Mouse (Mus musculus): ENCODE results near the gene Ghdc. TPM values are rescaled to one million over a fixed set of nuclear protein-coding genes. Genes with fewer than 3 reads are reported as not detected.

Ghdc gene
- total and polyA plus RNA-seq, 3 experiments, result 5.7 to 9.2 TPM; not detected in 1

DNA sequence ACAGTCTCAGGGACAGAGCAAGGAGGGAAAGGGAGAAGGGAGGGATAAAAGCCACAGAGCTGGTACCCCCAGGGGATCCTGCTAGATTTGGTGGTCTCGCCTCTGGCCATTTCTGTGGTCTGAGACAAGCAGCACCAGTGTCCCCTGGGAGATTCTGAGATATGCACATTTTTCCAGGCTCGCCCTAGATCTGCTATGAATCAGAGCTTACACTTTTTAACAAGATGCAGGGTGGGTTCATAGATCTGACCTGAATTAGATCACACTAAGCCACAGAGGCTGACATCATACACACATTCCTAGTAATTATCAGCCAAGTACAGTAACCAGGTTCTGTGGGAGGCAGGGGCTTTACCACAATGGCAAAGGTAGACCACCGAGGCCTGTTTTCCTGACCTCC, 18.9 kb upstream of the Ghdc start:
- no peak for DNase-seq (ENCODE audit: low read depth, low spot score)
- TF ChIP-seq POLR2AphosphoS2 (IDR thresholded peaks at IDR 0.05; ENCODE audit: low read length) (no peak), NRF1 (IDR thresholded peaks at IDR 0.05; ENCODE audit: insufficient read depth, low read depth, low read length, poor library complexity, severe bottlenecking) (no peak), MYB (IDR thresholded peaks at IDR 0.05; ENCODE audit: low read depth, low read length) (no peak)
- Histone ChIP-seq H3K79me2 (ENCODE audit: control insufficient read depth, insufficient read depth, low read length, poor library complexity) (no peaks in the 10 kb centered on the region), H3K9ac (ENCODE audit: control insufficient read depth, low read depth, low read length, poor library complexity, severe bottlenecking) (no peak overlapping the region), H3K36me3 (ENCODE audit: control insufficient read depth in 1 of 2, insufficient read depth in 2 of 2, low read length in 2 of 2) (peaks cover 0 to 9% of the 10 kb centered on the region in 2 experiments; a peak in 1 of 4 replicates), H3K4me3 (ENCODE audit: control insufficient read depth in 1 of 2, insufficient read depth in 1 of 2, low read depth in 2 of 2, low read length in 2 of 2) (no peak overlapping the region), H3K9me3 (replicated peaks; ENCODE audit: insufficient read depth, low read length) (no peaks in the 10 kb centered on the region), H3K4me1 (ENCODE audit: control insufficient read depth in 1 of 2, insufficient read depth in 2 of 2, low read length in 2 of 2) (no peaks in the 10 kb centered on the region), H3K27ac (ENCODE audit: control insufficient read depth, low read depth, low read length) (no peak overlapping the region), H3K27me3 (ENCODE audit: control insufficient read depth in 1 of 2, insufficient read depth in 2 of 2, low read length in 2 of 2) (no peaks in the 10 kb centered on the region)

DNA sequence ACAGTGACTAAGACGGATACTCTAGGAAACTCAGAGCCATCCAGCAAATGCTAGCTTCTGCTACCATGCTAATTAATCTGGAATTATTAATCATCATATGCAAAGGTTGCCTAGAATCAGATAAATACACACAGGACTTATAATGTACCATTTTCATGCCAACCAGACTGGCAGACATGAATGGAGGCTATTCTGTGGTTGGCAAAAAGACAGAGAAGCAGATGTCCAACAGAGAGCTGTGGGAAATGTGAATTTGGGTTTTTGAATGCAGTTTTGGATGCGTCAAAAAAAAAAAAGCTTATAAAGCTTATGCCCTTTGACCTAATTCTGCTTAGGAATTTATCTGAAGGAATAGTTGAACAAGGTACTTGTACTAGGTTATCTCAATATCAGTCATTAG, 15.0 kb upstream of the Ghdc start:
- no peak for TF ChIP-seq MAZ (IDR thresholded peaks at IDR 0.05; ENCODE audit: low read depth, low read length)
- Histone ChIP-seq H3K9ac (ENCODE audit: control insufficient read depth, low read depth, low read length, poor library complexity, severe bottlenecking) (no peak overlapping the region), H3K27me3 (ENCODE audit: control insufficient read depth in 1 of 2, insufficient read depth in 2 of 2, low read length in 2 of 2) (no peaks in the 10 kb centered on the region), H3K79me2 (ENCODE audit: control insufficient read depth, insufficient read depth, low read length, poor library complexity) (no peaks in the 10 kb centered on the region), H3K36me3 (ENCODE audit: control insufficient read depth in 1 of 2, insufficient read depth in 2 of 2, low read length in 2 of 2) (peaks cover 0 to 10% of the 10 kb centered on the region in 2 experiments; a peak in 1 of 4 replicates), H3K9me3 (replicated peaks; ENCODE audit: insufficient read depth, low read length) (no peaks in the 10 kb centered on the region), H3K4me3 (ENCODE audit: control insufficient read depth in 1 of 2, insufficient read depth in 1 of 2, low read depth in 2 of 2, low read length in 2 of 2) (no peak overlapping the region), H3K27ac (ENCODE audit: control insufficient read depth, low read depth, low read length) (no peak overlapping the region), H3K4me1 (ENCODE audit: control insufficient read depth in 1 of 2, insufficient read depth in 2 of 2, low read length in 2 of 2) (no peaks in the 10 kb centered on the region)
- DNase-seq (ENCODE audit: low read depth, low spot score), result no peak

DNA sequence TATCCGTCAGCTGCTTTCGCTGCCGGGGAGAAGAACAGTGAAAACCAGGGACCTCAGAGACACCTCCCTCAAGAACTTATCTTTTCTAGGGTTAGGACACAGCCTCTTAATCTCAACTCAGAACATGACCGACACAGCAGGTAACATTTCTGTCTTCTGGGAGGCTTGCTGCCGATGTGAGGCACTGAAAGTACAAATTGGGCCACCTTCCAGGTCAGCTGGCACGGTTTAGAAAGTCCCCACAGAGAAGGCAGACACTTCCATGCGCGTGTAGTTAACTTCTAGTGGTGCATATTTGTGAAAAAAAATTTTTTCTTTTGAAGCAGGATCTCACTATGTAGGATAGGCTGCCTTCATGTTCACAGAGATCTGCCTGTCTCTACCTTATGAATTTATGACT, 13.5 kb upstream of the Ghdc start:
- no peaks in the 10 kb centered on the region for H3K27me3 ChIP-seq (ENCODE audit: control insufficient read depth in 1 of 2, insufficient read depth in 2 of 2, low read length in 2 of 2)
- H3K36me3 ChIP-seq (ENCODE audit: control insufficient read depth in 1 of 2, insufficient read depth in 2 of 2, low read length in 2 of 2), result peaks cover 0 to 10% of the 10 kb centered on the region in 2 experiments; a peak in 1 of 4 replicates
- no peaks in the 10 kb centered on the region for H3K4me1 ChIP-seq (ENCODE audit: control insufficient read depth in 1 of 2, insufficient read depth in 2 of 2, low read length in 2 of 2)
- no peaks in the 10 kb centered on the region for H3K9me3 ChIP-seq (replicated peaks; ENCODE audit: insufficient read depth, low read length)
- DNase-seq (ENCODE audit: low read depth, low spot score), result no peak
- H3K4me3 ChIP-seq (ENCODE audit: control insufficient read depth in 1 of 2, insufficient read depth in 1 of 2, low read depth in 2 of 2, low read length in 2 of 2), result no peak overlapping the region
- TF ChIP-seq POLR2AphosphoS5 (IDR thresholded peaks at IDR 0.05; ENCODE audit: borderline replicate concordance, low read depth, low read length) (no peak), MYC (IDR thresholded peaks at IDR 0.05; ENCODE audit: low read depth, low read length) (no peak), KAT2A (conservative IDR thresholded peaks at IDR 0.05; ENCODE audit: low read depth, low read length) (no peak), MAFK (IDR thresholded peaks at IDR 0.05; ENCODE audit: borderline replicate concordance, low read depth, low read length) (no peak), SMC3 (IDR thresholded peaks at IDR 0.05; ENCODE audit: low read depth, low read length) (no peak), USF1 (IDR thresholded peaks at IDR 0.05; ENCODE audit: low read depth, low read length) (no peak), NELFE (IDR thresholded peaks at IDR 0.05; ENCODE audit: low read depth, low read length) (no peak), RCOR1 (IDR thresholded peaks at IDR 0.05; ENCODE audit: low read depth, low read length) (no peak), ELF1 (IDR thresholded peaks at IDR 0.05; ENCODE audit: low read depth, low read length) (no peak), E2F4 (IDR thresholded peaks at IDR 0.05; ENCODE audit: borderline replicate concordance, low read depth, low read length) (no peak), SIN3A (IDR thresholded peaks at IDR 0.05; ENCODE audit: low read length) (no peak), UBTF (IDR thresholded peaks at IDR 0.05; ENCODE audit: borderline replicate concordance, insufficient read depth, low read depth, low read length) (no peak), ZC3H11A (IDR thresholded peaks at IDR 0.05; ENCODE audit: low read depth, low read length) (no peak), GABPA (IDR thresholded peaks at IDR 0.05; ENCODE audit: low read depth, low read length) (no peak), GATA1 (IDR thresholded peaks at IDR 0.05; ENCODE audit: low read depth, low read length) (no peak), POLR2A (IDR thresholded peaks at IDR 0.05; ENCODE audit: control insufficient read depth in 1 of 2, insufficient read depth in 1 of 2, low read depth in 1 of 2, low read length in 2 of 2, poor library complexity in 1 of 2) (no peak), MXI1 (IDR thresholded peaks at IDR 0.05; ENCODE audit: low read depth, low read length) (no peak)
- H3K27ac ChIP-seq (ENCODE audit: control insufficient read depth, low read depth, low read length), result no peak overlapping the region
- H3K79me2 ChIP-seq (ENCODE audit: control insufficient read depth, insufficient read depth, low read length, poor library complexity), result no peaks in the 10 kb centered on the region
- no peak overlapping the region for H3K9ac ChIP-seq (ENCODE audit: control insufficient read depth, low read depth, low read length, poor library complexity, severe bottlenecking)

Data from MEL (cell line).